ENCODE assay signal across 8 mouse cellular contexts in genomic region chr10:90969355-90970174, GRCm38 (mm10).
DNase-seq lines count a peak whose midpoint lies in the region; ATAC-seq and TF ChIP-seq lines count a peak whose summit lies in the region.

No protein-coding gene starts in this region.

- TF ChIP-seq CTCF in liver, adult 2 months (IDR thresholded peaks at IDR 0.05; ENCODE audit: low read depth, low read length) = no peak

- H3K27ac ChIP-seq in liver, adult 2 months (replicated peaks; ENCODE audit: insufficient read depth, low read depth, low read length) = no peak overlapping the region
- no peak overlapping the region for H3K27ac ChIP-seq in intestine, embryonic 14.5 days (ENCODE audit: low read depth)

- peak overlapping the region; percentile 28; the same call in 1 of the 2 replicates for H3K4me3 ChIP-seq in liver, adult 2 months (ENCODE audit: insufficient read depth, low read depth, low read length)
- H3K4me3 ChIP-seq in intestine, embryonic 14.5 days (ENCODE audit: low read depth, low read length) = peak overlapping the region; percentile 43

- 7% methylated on average over 72 of the region's 72 CpGs for WGBS in liver, adult 2 months
- WGBS in intestine, embryonic 14.5 days = 2% methylated on average over 72 of the region's 72 CpGs

- H3K4me1 ChIP-seq in liver, adult 2 months (ENCODE audit: control insufficient read depth, insufficient read depth, low read length) = 0 out of 2 replicates have a peak, but pooled peaks cover 4% of the 10 kb centered on the region
- H3K4me1 ChIP-seq in intestine, embryonic 14.5 days (replicated peaks; ENCODE audit: control insufficient read depth, insufficient read depth, low read length) = 0 out of 2 replicates have a peak, but pooled peaks cover 5% of the 10 kb centered on the region

- H3K9ac ChIP-seq in liver, adult 2 months (ENCODE audit: low read depth, low read length) = no peak overlapping the region
- peak overlapping the region; percentile 43 for H3K9ac ChIP-seq in intestine, embryonic 14.5 days (ENCODE audit: low read length)

- TF ChIP-seq POLR2A in liver, adult 2 months (IDR thresholded peaks at IDR 0.05; ENCODE audit: extremely low read depth, insufficient read depth, low read length) = no peak

- H3K27me3 ChIP-seq in liver, adult 2 months (ENCODE audit: control insufficient read depth, insufficient read depth, low read length) = peaks cover 11% of the 10 kb centered on the region
- peaks cover 37% of the 10 kb centered on the region for H3K27me3 ChIP-seq in intestine, embryonic 14.5 days (replicated peaks; ENCODE audit: control insufficient read depth, insufficient read depth, low read length)

- H3K9me3 ChIP-seq in intestine, embryonic 14.5 days (ENCODE audit: control insufficient read depth, low read length) = no peaks in the 10 kb centered on the region

- H3K4me2 ChIP-seq in intestine, embryonic 14.5 days (ENCODE audit: low read length) = peak overlapping the region; percentile 88

- H3K79me2 ChIP-seq in liver, adult 2 months (ENCODE audit: control insufficient read depth, insufficient read depth, low read length) = no peaks in the 10 kb centered on the region

- H3K36me3 ChIP-seq in liver, adult 2 months (ENCODE audit: control insufficient read depth, insufficient read depth, low read length) = no peaks in the 10 kb centered on the region
- no peaks in the 10 kb centered on the region for H3K36me3 ChIP-seq in intestine, embryonic 14.5 days (ENCODE audit: control insufficient read depth, insufficient read depth, low read length)

- peak; percentile 48 for ATAC-seq in granulocyte monocyte progenitor cell, adult 5-6 weeks (replicated peaks; ENCODE audit: poor library complexity, severe bottlenecking)
- ATAC-seq in intestine, embryonic 14.5 days (replicated peaks; ENCODE audit: low FRiP score, low TSS enrichment, low read depth) = peak; percentile 53

- no peak for DNase-seq in liver, adult 2 months (ENCODE audit: extremely low read depth, low read depth, low spot score)
- no peak for DNase-seq in liver
- DNase-seq in cerebellum, postnatal 36 days = peak; percentile 32 to 39
- peak; percentile 70 for DNase-seq in intestine, embryonic 14.5 days (ENCODE audit: low spot score)
- peak; percentile 7 for DNase-seq in lung, postnatal 14 days
- peak; percentile 38 for DNase-seq in spleen, postnatal 36 days (ENCODE audit: low spot score in 2 of 2)
- DNase-seq in right cerebral cortex, postnatal 25 days = no peak

Comparison
In these comparisons a context has a peak if more than half of its experiments do, and no peak if none do; other contexts are left out.
1. DNase-seq: peak in cerebellum, postnatal 36 days (2 of 2), intestine, embryonic 14.5 days (single experiment), lung, postnatal 14 days (single experiment) and spleen, postnatal 36 days (2 of 2); none in liver, adult 2 months (single experiment), liver (single experiment) and right cerebral cortex, postnatal 25 days (single experiment).